ENCODE assay signal across 8 mouse cellular contexts in the genomic region with DNA sequence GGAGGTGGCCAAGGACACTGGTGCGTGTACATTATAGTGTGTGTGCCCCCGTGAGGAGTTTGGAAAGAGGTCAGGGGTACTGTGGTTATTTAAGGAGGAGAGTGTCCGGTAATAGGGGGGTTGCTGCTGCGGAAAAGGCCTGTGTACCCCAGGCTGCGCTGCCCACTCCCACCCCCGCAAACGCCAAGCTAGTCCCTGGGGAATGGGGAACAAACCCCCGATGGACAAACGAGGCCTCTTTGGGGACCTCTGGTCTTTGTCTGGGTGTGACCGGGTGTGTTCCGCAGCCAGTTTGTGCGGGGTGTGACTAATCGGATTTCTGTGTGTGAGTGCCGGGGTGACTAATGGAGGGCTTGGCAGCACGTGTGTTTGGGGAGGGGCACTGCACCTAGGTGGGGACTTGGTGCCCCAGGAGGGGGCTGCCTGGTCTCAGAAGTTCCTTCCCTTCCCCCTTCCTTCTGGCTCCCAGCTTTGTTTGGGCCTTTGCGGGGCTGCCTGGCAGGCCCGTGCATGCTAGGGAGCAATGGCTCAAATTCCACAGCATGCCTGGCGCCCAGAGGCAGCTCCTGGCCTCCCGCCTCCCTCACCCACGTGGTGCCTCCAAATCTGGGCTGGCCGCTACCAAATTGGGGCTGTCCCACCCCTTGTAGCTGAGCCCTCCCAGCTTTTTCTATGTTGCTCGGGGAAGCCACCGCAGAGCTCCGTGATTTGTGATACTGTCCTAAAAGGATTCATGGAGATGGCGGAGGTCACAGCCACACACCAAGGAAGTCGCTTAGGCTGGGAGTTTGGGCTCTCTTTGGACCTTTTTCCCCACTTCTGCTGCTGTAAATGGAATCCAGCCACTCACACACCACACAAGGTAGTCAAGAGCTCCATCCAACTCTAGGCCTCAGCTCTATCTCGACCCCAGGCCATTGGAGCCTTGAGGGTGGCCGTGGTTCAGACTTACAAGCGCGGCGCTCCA. TPM values are rescaled to one million over a fixed set of nuclear protein-coding genes. Genes with fewer than 3 reads are reported as not detected.
DNase-seq lines count a peak whose midpoint lies in the region; ATAC-seq lines count a peak whose summit lies in the region.

No protein-coding gene starts in this region.

- H3K4me3 ChIP-seq in hindbrain, embryonic 16.5 days (ENCODE audit: low read length), result peak overlapping the region; percentile 92

- peak overlapping the region; percentile 96 for H3K9ac ChIP-seq in hindbrain, embryonic 16.5 days (ENCODE audit: low read depth, low read length)

- peak; percentile 94 to 97 for DNase-seq in adrenal gland, adult (ENCODE audit: inconsistent age in 2 of 2, low spot score in 1 of 2)
- DNase-seq in embryo, embryonic 10 days (ENCODE audit: low spot score), result peak; percentile 95
- DNase-seq in gastrocnemius, adult 8-10 months (ENCODE audit: low spot score in 2 of 2), result peak; percentile 91 to 94
- peak; percentile 46 to 70 for DNase-seq in left cerebral cortex, adult 8-10 months (ENCODE audit: low spot score in 2 of 2)
- peak; percentile 89 to 95 for DNase-seq in lung, postnatal 4 days
- peak; percentile 71 for DNase-seq in right cerebral cortex, postnatal 14 days

- peak; percentile 37 for ATAC-seq in hindbrain, embryonic 16.5 days
- ATAC-seq in erythroid progenitor cell, adult 5-6 weeks (replicated peaks; ENCODE audit: low FRiP score, poor library complexity, severe bottlenecking), result no peak; the same call in 1 of the 2 replicates

- WGBS in hindbrain, embryonic 16.5 days, result 5% methylated on average over 30 of the region's 31 CpGs

- no peaks in the 10 kb centered on the region for H3K36me3 ChIP-seq in hindbrain, embryonic 16.5 days (ENCODE audit: control insufficient read depth, insufficient read depth, low read length)

- H3K4me1 ChIP-seq in hindbrain, embryonic 16.5 days (ENCODE audit: control insufficient read depth, insufficient read depth, low read depth, low read length), result peaks cover 33% of the 10 kb centered on the region

- peak overlapping the region; percentile 100 for H3K27ac ChIP-seq in hindbrain, embryonic 16.5 days (ENCODE audit: low read depth, low read length)

- no peaks in the 10 kb centered on the region for H3K9me3 ChIP-seq in hindbrain, embryonic 16.5 days (ENCODE audit: control insufficient read depth, low read length)

- peak overlapping the region; percentile 95 for H3K4me2 ChIP-seq in hindbrain, embryonic 16.5 days (ENCODE audit: low read length)

- H3K27me3 ChIP-seq in hindbrain, embryonic 16.5 days (replicated peaks; ENCODE audit: control insufficient read depth, insufficient read depth, low read length), result no peaks in the 10 kb centered on the region

RNA-seq across cellular contexts. Expression of a gene that starts 5.9 kb away (rescaled TPM):
- total RNA-seq in gastrocnemius, adult 8-10 months (2022), result 10 to 100 TPM; 26.0 to 42.3 (median 30.7) TPM
- 19.7 and 23.8 TPM in 2 replicates for polyA plus RNA-seq in hindbrain, embryonic 16.5 days (2015; fragmentation: Nextera tagmentation; extraction: Ambion mirVana)
- total RNA-seq in left cerebral cortex, adult 8-10 months (2022), result 100 to 1,000 TPM; 112 to 134 (median 116) TPM
- total RNA-seq in erythroid progenitor cell, adult 5-6 weeks (2015; ENCODE audit: low replicate concordance), result 14.4 and 21.8 TPM in 2 replicates
- total RNA-seq in erythroid progenitor cell, adult 5-6 weeks (2017; ENCODE audit: low replicate concordance), result 15.1 TPM in 2 replicates
